Mouse (Mus musculus) limb, embryonic 14.5 days (tissue): ENCODE measurements at regions not wholly inside any gene's neighbourhood (a gene's known extent, or its start where the extent isn't known, plus 50 kb on each side); places are given as distances from the start of the nearest gene placed in this dataset.

Experiments
- ATAC-seq: fragments of 200-750 bp; cut with Nextera tagmentation; 2 replicates; pipeline ENCODE4 v1.8.0; 2017; ENCODE audit warnings: low read depth, moderate number of reproducible peaks, moderate TSS enrichment; ENCODE audit not compliant: low FRiP score
- DNase-seq: peaks from one replicate; pipeline ENCODE4 v3.0.0-alpha.2; 2015; ENCODE audit warnings: low spot score
- H3K27ac ChIP-seq: fragments of 300-500 bp; sonication (generic); replicated peaks from 2 replicates; pipeline ENCODE4 v1.5.1; 2014; ENCODE audit warnings: low read depth, mild to moderate bottlenecking, low read length, moderate library complexity, mixed read lengths
- H3K27me3 ChIP-seq: fragments of 300-500 bp; sonication (generic); 2 replicates; pipeline ENCODE4 v1.6.1; 2014; ENCODE audit warnings: low read length, mixed read lengths; ENCODE audit not compliant: control insufficient read depth, insufficient read depth
- H3K36me3 ChIP-seq: fragments of 300-500 bp; sonication (generic); 2 replicates; pipeline ENCODE4 v1.6.1; 2014; ENCODE audit warnings: mild to moderate bottlenecking, low read length, moderate library complexity, mixed read lengths; ENCODE audit not compliant: control insufficient read depth, insufficient read depth
- H3K4me1 ChIP-seq: fragments of 300-500 bp; sonication (generic); 2 replicates; pipeline ENCODE4 v1.6.1; 2014; ENCODE audit warnings: antibody characterized with exemption, low read length, mixed read lengths; ENCODE audit not compliant: control insufficient read depth, insufficient read depth
- H3K4me2 ChIP-seq: fragments of 300-500 bp; sonication (generic); replicated peaks from 2 replicates; pipeline ENCODE4 v1.6.1; 2014; ENCODE audit warnings: low read depth, mild to moderate bottlenecking, low read length, moderate library complexity; ENCODE audit not compliant: severe bottlenecking
- H3K4me3 ChIP-seq: fragments of 300-500 bp; sonication (generic); replicated peaks from 2 replicates; pipeline ENCODE4 v1.5.1; 2014; ENCODE audit warnings: low read length
- H3K9ac ChIP-seq: fragments of 300-500 bp; sonication (generic); 2 replicates; pipeline ENCODE4 v1.6.1; 2014; ENCODE audit warnings: mild to moderate bottlenecking, low read depth, low read length, moderate library complexity; ENCODE audit not compliant: severe bottlenecking
- H3K9me3 ChIP-seq: fragments of 300-500 bp; sonication (generic); 2 replicates; pipeline ENCODE4 v1.6.1; 2016; ENCODE audit warnings: low read length; ENCODE audit not compliant: control insufficient read depth
- POLR2A ChIP-seq: fragments of 200-500 bp; IDR thresholded peaks from 2 replicates; pipeline ENCODE4 v1.8.0; 2012; ENCODE audit warnings: inconsistent platforms, mild to moderate bottlenecking, moderate library complexity, borderline replicate concordance; ENCODE audit not compliant: insufficient read depth, insufficient read length; ENCODE audit errors: extremely low read depth
- WGBS: fragments of 180-500 bp; shearing (Covaris S2); extraction: QIAGEN DNeasy Blood & Tissue Kit; methylation state at CpG from one replicate; pipeline ENCODE4 v1.1.7; 2014; 5-methylcytosine and 5-hydroxymethylcytosine counted together

- H3K4me1 ChIP-seq, result peaks cover 18% of the 10 kb centered on the region; the same call in 1 of the 2 replicates
- ATAC-seq, result no peak
- 79% methylated on average over 12 of the region's 12 CpGs for WGBS
- no peak overlapping the region for H3K9ac ChIP-seq
- H3K36me3 ChIP-seq, result no peaks in the 10 kb centered on the region
- no peak for TF ChIP-seq POLR2A
- DNase-seq, result no peak
- H3K4me2 ChIP-seq, result no peak overlapping the region
- no peak overlapping the region for H3K4me3 ChIP-seq
- no peak overlapping the region for H3K27ac ChIP-seq
- no peaks in the 10 kb centered on the region for H3K9me3 ChIP-seq
- H3K27me3 ChIP-seq, result no peaks in the 10 kb centered on the region
These were observed 321.3 kb downstream of the Sox9 start for GRCm38 (mm10) chr11:113103161-113103845.

- DNase-seq, result no peak
- Histone ChIP-seq H3K4me1 (peaks cover 16% of the 10 kb centered on the region; the same call in 1 of the 2 replicates), H3K9ac (no peak overlapping the region), H3K27ac (no peak overlapping the region), H3K4me2 (no peak overlapping the region), H3K36me3 (no peaks in the 10 kb centered on the region), H3K4me3 (no peak overlapping the region), H3K9me3 (no peaks in the 10 kb centered on the region), H3K27me3 (no peaks in the 10 kb centered on the region)
- no peak for TF ChIP-seq POLR2A
- no peak for ATAC-seq
- 44% methylated on average over 11 of the region's 11 CpGs for WGBS
These were observed 323.3 kb downstream of the Sox9 start for GRCm38 (mm10) chr11:113105371-113105770.

- Histone ChIP-seq H3K9me3 (no peaks in the 10 kb centered on the region), H3K27me3 (no peaks in the 10 kb centered on the region), H3K4me2 (no peak overlapping the region), H3K36me3 (no peaks in the 10 kb centered on the region), H3K4me1 (peaks cover 12% of the 10 kb centered on the region; the same call in 1 of the 2 replicates), H3K9ac (no peak overlapping the region), H3K27ac (no peak overlapping the region), H3K4me3 (no peak overlapping the region)
- TF ChIP-seq POLR2A, result no peak
- ATAC-seq (no peak), DNase-seq (no peak)
- WGBS, result 46% methylated on average over 16 of the region's 16 CpGs
These were observed 325.3 kb downstream of the Sox9 start for GRCm38 (mm10) chr11:113107205-113107844.

GRCm38 (mm10) chr11:113107966-113108699, 326.1 kb downstream of the Sox9 start:
- no peak overlapping the region for H3K4me2 ChIP-seq
- H3K27me3 ChIP-seq, result no peaks in the 10 kb centered on the region
- H3K4me3 ChIP-seq, result no peak overlapping the region
- no peaks in the 10 kb centered on the region for H3K9me3 ChIP-seq
- 56% methylated on average over 10 of the region's 10 CpGs for WGBS
- TF ChIP-seq POLR2A, result no peak
- ATAC-seq, result no peak
- no peak for DNase-seq
- no peaks in the 10 kb centered on the region for H3K36me3 ChIP-seq
- H3K4me1 ChIP-seq, result peaks cover 12% of the 10 kb centered on the region; the same call in 1 of the 2 replicates
- no peak overlapping the region for H3K9ac ChIP-seq
- H3K27ac ChIP-seq, result no peak overlapping the region

GRCm38 (mm10) chr11:113109096-113109495, 327.1 kb downstream of the Sox9 start:
- no peaks in the 10 kb centered on the region for H3K27me3 ChIP-seq
- H3K9ac ChIP-seq, result no peak overlapping the region
- no peak overlapping the region for H3K4me2 ChIP-seq
- no peak for ATAC-seq
- no peak for TF ChIP-seq POLR2A
- H3K4me3 ChIP-seq, result no peak overlapping the region
- no peak overlapping the region for H3K27ac ChIP-seq
- 86% methylated on average over 4 of the region's 4 CpGs for WGBS
- H3K9me3 ChIP-seq, result no peaks in the 10 kb centered on the region
- H3K36me3 ChIP-seq, result no peaks in the 10 kb centered on the region
- DNase-seq, result no peak
- H3K4me1 ChIP-seq, result peaks cover 15% of the 10 kb centered on the region; the same call in 1 of the 2 replicates
